In the genomic region with DNA sequence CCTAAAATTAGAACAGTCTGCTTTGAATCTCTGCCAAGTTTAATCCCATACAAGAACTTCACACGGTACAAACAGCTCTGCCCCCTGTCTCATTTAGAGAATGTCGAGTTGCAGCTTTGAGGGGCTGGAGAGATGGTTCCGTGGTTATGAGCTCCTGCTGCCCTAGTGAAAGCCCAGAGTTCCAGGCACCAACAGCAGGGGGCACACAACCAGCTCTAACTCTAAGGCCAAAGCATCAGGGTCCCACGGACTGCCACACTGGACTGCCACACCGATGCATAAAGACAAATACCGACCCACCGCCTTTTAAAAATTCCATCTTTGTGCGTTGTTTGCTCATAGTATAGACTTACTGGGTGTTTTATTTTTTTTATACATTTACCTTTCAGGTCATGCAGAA, we compare ENCODE assay signal across 10 mouse cellular contexts.
DNase-seq lines count a peak whose midpoint lies in the region; ATAC-seq and TF ChIP-seq lines count a peak whose summit lies in the region.
"Had no signal": no experiment of that assay in that cellular context is flagged by ENCODE, and none has a peak within 500 bp of the region (broad histone marks: within the 10 kb centered on the region; RNA-seq: fewer than 3 reads in every experiment).

No protein-coding gene starts in this region.

- H3K27me3 ChIP-seq in kidney, adult 2 months (replicated peaks; ENCODE audit: control insufficient read depth, insufficient read depth, low read length), result no peaks in the 10 kb centered on the region
- H3K27me3 ChIP-seq in kidney, embryonic 15.5 days, result no peaks in the 10 kb centered on the region
- no peaks in the 10 kb centered on the region for H3K27me3 ChIP-seq in spleen, adult 2 months (ENCODE audit: control insufficient read depth, insufficient read depth, low read length)
- H3K27me3 ChIP-seq: lung, embryonic 15.5 days had no signal

- H3K4me1 ChIP-seq in kidney, adult 2 months (ENCODE audit: control insufficient read depth, insufficient read depth, low read length), result no peaks in the 10 kb centered on the region
- 0 out of 2 replicates have a peak, but pooled peaks cover 3% of the 10 kb centered on the region for H3K4me1 ChIP-seq in kidney, embryonic 15.5 days
- H3K4me1 ChIP-seq in spleen, adult 2 months (ENCODE audit: control insufficient read depth, insufficient read depth, insufficient read length), result no peaks in the 10 kb centered on the region
- H3K4me1 ChIP-seq: lung, embryonic 15.5 days had no signal

- peak; percentile 53; the same call in 1 of the 2 replicates for TF ChIP-seq CTCF in kidney, adult 2 months (conservative IDR thresholded peaks at IDR 0.05; ENCODE audit: insufficient read depth, insufficient read length, low read depth, low read length)
- TF ChIP-seq CTCF in spleen, adult 2 months (IDR thresholded peaks at IDR 0.05; ENCODE audit: extremely low read depth, insufficient read depth, insufficient read length, insufficient replicate concordance), result peak; percentile 23; the same call in 1 of the 2 replicates

- 65% methylated on average over 8 of the region's 8 CpGs for WGBS in kidney, adult 2 months
- WGBS in kidney, embryonic 15.5 days, result 81% methylated on average over 8 of the region's 8 CpGs
- WGBS in spleen, adult 2 months, result 72% methylated on average over 8 of the region's 8 CpGs

- no peak overlapping the region for H3K9ac ChIP-seq in kidney, embryonic 15.5 days
- H3K9ac ChIP-seq: lung, embryonic 15.5 days had no signal

- no peak overlapping the region for H3K4me2 ChIP-seq in kidney, embryonic 15.5 days
- H3K4me2 ChIP-seq: lung, embryonic 15.5 days had no signal

- H3K4me3 ChIP-seq in kidney, adult 2 months (ENCODE audit: insufficient read depth, low read depth, low read length), result no peak overlapping the region
- no peak overlapping the region for H3K4me3 ChIP-seq in kidney, embryonic 15.5 days (replicated peaks)
- no peak overlapping the region for H3K4me3 ChIP-seq in spleen, adult 2 months (ENCODE audit: extremely low read depth, insufficient read depth, insufficient read length)
- H3K4me3 ChIP-seq: lung, embryonic 15.5 days had no signal

- no peaks in the 10 kb centered on the region for H3K9me3 ChIP-seq in kidney, embryonic 15.5 days (replicated peaks)
- H3K9me3 ChIP-seq: lung, embryonic 15.5 days had no signal

- TF ChIP-seq POLR2A in kidney, adult 2 months (IDR thresholded peaks at IDR 0.05; ENCODE audit: low read depth, low read length), result no peak
- TF ChIP-seq POLR2A in spleen, adult 2 months (IDR thresholded peaks at IDR 0.05; ENCODE audit: low read depth, low read length), result no peak

- H3K36me3 ChIP-seq in kidney, adult 2 months (ENCODE audit: control insufficient read depth, insufficient read depth, low read length), result no peaks in the 10 kb centered on the region
- H3K36me3 ChIP-seq in kidney, embryonic 15.5 days, result no peaks in the 10 kb centered on the region
- no peaks in the 10 kb centered on the region for H3K36me3 ChIP-seq in spleen, adult 2 months (ENCODE audit: control insufficient read depth, insufficient read depth, low read length)
- H3K36me3 ChIP-seq: lung, embryonic 15.5 days had no signal

- no peak for DNase-seq in kidney, adult 2 months
- no peak for DNase-seq in spleen, adult 2 months (ENCODE audit: low read depth in 1 of 2, low spot score in 2 of 2)
- DNase-seq in spleen, adult 12 weeks (ENCODE audit: low spot score), result no peak
- DNase-seq in ovary, postnatal 14 days (ENCODE audit: low spot score), result no peak
- DNase-seq: thymus, postnatal 25 days had no signal

- H3K27ac ChIP-seq in kidney, adult 2 months (ENCODE audit: insufficient read depth, low read depth, low read length), result no peak overlapping the region
- H3K27ac ChIP-seq in kidney, embryonic 15.5 days, result no peak overlapping the region
- H3K27ac ChIP-seq in spleen, adult 2 months (ENCODE audit: insufficient read depth, low read length), result no peak overlapping the region
- H3K27ac ChIP-seq: lung, embryonic 15.5 days had no signal

- ATAC-seq in kidney, embryonic 15.5 days (replicated peaks; ENCODE audit: low FRiP score), result no peak
- ATAC-seq in common myeloid progenitor, adult 5-6 weeks (replicated peaks; ENCODE audit: low read depth, poor library complexity, severe bottlenecking), result 0 out of 2 replicates have a peak, but pooled peaks have one; percentile 30
- ATAC-seq in granulocyte monocyte progenitor cell, adult 5-6 weeks (replicated peaks; ENCODE audit: poor library complexity, severe bottlenecking), result no peak
- ATAC-seq: inflammation-experienced regulatory T-cells, adult 6 months had no signal
